Mouse (Mus musculus): Measurements from ENCODE around the gene Ring1. TPM values are rescaled to one million over a fixed set of nuclear protein-coding genes. Genes with fewer than 3 reads are reported as not detected.

The Ring1 gene
- polyA plus RNA-seq, 1 experiment from 2014 or later, result 12.4 TPM

GRCm38 (mm10) chr17:33980181-33981035 is 44.1 kb downstream of the Ring1 start:
- H3K9me3 ChIP-seq (replicated peaks), result no peaks in the 10 kb centered on the region
- no peaks in the 10 kb centered on the region for H3K36me3 ChIP-seq (ENCODE audit: poor library complexity, severe bottlenecking)
- H3K4me2 ChIP-seq, result peak overlapping the region; percentile 65
- H3K4me1 ChIP-seq, result peaks cover 24% of the 10 kb centered on the region
- 78% methylated on average over 19 of the region's 19 CpGs for WGBS
- no peak for ATAC-seq
- peaks cover 54% of the 10 kb centered on the region for H3K27me3 ChIP-seq
- no peak overlapping the region for H3K9ac ChIP-seq
- no peak overlapping the region for H3K27ac ChIP-seq
- H3K4me3 ChIP-seq, result peak overlapping the region; percentile 55

GRCm38 (mm10) chr17:33979512-33980050 is 44.9 kb downstream of the Ring1 start:
- WGBS, result 76% methylated on average over 6 of the region's 6 CpGs

DNA sequence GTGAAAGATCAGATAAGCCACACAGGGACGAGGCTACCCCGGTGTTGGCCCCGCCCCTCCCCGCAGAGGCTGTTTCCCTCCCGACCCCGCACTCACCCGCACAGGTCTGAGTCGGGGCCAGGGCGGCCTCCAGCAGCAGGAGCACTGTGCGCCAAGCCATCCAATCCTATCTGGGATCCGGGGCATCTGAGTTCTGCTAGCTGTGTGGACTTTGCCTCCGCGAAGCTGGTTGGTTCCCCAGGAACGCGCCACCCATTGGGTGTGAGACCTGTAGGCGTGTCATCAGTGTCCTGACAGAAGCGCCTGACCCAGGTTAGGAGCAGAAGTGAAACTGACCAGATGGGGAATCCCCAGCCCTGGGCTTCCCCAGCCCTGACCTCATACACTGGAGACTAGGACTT is 45.8 kb downstream of the Ring1 start:
- H3K9me3 ChIP-seq (replicated peaks), result no peaks in the 10 kb centered on the region
- H3K27ac ChIP-seq, result no peak overlapping the region
- peaks cover 58% of the 10 kb centered on the region for H3K27me3 ChIP-seq
- peaks cover 24% of the 10 kb centered on the region for H3K4me1 ChIP-seq
- 0% methylated on average over 17 of the region's 17 CpGs for WGBS
- peak overlapping the region; percentile 31 for H3K4me3 ChIP-seq
- peak overlapping the region; percentile 58 for H3K4me2 ChIP-seq
- no peaks in the 10 kb centered on the region for H3K36me3 ChIP-seq (ENCODE audit: poor library complexity, severe bottlenecking)
- ATAC-seq, result no peak
- peak overlapping the region; percentile 45; the same call in 1 of the 2 replicates for H3K9ac ChIP-seq

More at GRCm38 (mm10) chr17:33979512-33980050, 44.9 kb downstream of the Ring1 start:
- H3K4me2 ChIP-seq, result no peak overlapping the region
- H3K4me1 ChIP-seq, result peaks cover 24% of the 10 kb centered on the region
- H3K27ac ChIP-seq, result no peak overlapping the region
- no peak for ATAC-seq
- H3K9me3 ChIP-seq (replicated peaks), result no peaks in the 10 kb centered on the region
- no peaks in the 10 kb centered on the region for H3K36me3 ChIP-seq (ENCODE audit: poor library complexity, severe bottlenecking)
- no peak overlapping the region for H3K9ac ChIP-seq
- peaks cover 55% of the 10 kb centered on the region for H3K27me3 ChIP-seq
- no peak overlapping the region for H3K4me3 ChIP-seq

DNA sequence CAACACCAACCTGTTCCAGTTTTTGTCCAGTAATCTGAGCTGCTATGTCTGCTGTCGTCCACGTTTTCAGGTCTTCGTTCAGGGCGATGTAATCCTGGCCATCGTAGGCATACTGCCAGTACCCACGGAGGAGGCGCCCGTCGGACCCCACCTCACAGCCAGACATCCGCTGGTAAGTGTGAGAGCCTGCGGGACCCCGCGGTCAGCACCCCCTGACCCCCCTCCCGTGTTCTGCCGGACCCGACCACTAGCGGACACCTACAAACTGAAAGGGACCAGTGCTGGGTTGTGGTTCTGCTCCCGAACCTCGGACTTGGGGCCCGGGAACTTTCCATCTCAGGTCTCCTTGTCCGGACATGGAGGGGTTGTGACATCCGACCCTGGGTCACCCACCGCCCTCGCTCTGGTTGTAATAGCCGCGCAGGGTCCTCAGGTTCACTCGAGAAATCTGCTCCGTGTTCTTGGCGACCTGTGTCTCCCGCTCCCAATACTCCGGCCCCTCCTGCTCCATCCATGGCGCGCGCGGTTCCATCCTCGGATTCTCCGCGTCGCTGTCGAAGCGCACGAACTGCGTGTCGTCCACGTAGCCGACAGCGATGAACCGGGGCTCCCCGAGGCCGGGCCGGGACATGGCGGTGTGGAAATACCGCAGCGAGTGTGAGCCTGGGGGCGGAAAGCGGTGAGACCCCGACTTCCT is 46.5 kb downstream of the Ring1 start:
- Histone ChIP-seq H3K9ac (peak overlapping the region; percentile 45), H3K27me3 (peaks cover 61% of the 10 kb centered on the region), H3K4me2 (peak overlapping the region; percentile 58), H3K9me3 (replicated peaks) (no peaks in the 10 kb centered on the region), H3K36me3 (ENCODE audit: poor library complexity, severe bottlenecking) (no peaks in the 10 kb centered on the region), H3K27ac (no peak overlapping the region), H3K4me3 (peak overlapping the region; percentile 31), H3K4me1 (peaks cover 24% of the 10 kb centered on the region)
- ATAC-seq, result no peak
- WGBS, result 2% methylated on average over 57 of the region's 57 CpGs

DNA sequence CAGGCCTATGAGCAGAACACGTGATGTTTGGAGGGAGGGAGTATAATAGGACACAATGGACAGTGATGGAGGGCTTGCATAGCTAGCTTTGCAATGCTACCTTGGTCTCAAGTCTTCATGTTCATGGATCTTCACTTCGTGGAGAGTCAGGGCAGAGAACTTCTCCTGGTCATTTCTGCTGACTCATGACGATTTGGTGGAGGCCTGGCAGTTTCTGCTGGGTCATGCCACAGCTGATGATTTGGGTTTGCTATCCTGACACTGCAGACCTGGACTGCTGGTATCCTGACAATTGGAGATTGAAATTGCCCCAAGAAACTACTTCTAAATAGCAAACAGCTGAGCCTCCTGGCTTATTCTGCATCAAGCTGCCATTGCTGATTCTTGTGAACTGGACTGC is 50.9 kb downstream of the Ring1 start:
- no peak overlapping the region for H3K9ac ChIP-seq
- no peak overlapping the region for H3K4me3 ChIP-seq
- WGBS, result 68% methylated on average over 3 of the region's 3 CpGs
- H3K36me3 ChIP-seq (ENCODE audit: poor library complexity, severe bottlenecking), result no peaks in the 10 kb centered on the region
- ATAC-seq, result no peak
- H3K27me3 ChIP-seq, result peaks cover 48% of the 10 kb centered on the region
- no peaks in the 10 kb centered on the region; the same call in 1 of the 2 replicates for H3K9me3 ChIP-seq (replicated peaks)
- no peak overlapping the region for H3K27ac ChIP-seq
- peaks cover 8% of the 10 kb centered on the region for H3K4me1 ChIP-seq
- H3K4me2 ChIP-seq, result no peak overlapping the region

- H3K9ac ChIP-seq, result peak overlapping the region; percentile 21; the same call in 1 of the 2 replicates
- no peak for ATAC-seq
- H3K36me3 ChIP-seq (ENCODE audit: poor library complexity, severe bottlenecking), result no peaks in the 10 kb centered on the region
- no peaks in the 10 kb centered on the region for H3K4me1 ChIP-seq
- WGBS, result 24% methylated on average over 1 of the region's 1 CpGs
- no peak overlapping the region for H3K4me2 ChIP-seq
- no peak overlapping the region for H3K27ac ChIP-seq
- no peaks in the 10 kb centered on the region; the same call in 1 of the 2 replicates for H3K9me3 ChIP-seq (replicated peaks)
- no peak overlapping the region for H3K4me3 ChIP-seq
- peaks cover 40% of the 10 kb centered on the region for H3K27me3 ChIP-seq
These were observed 51.8 kb downstream of the Ring1 start for GRCm38 (mm10) chr17:33972691-33973090.

MicroRNA genes within 50 kb of the gene (microRNA counts, 519-probe panel; counts per million panel counts)
- 3,388 counts per million, percentile 71 among the panel's probes with 10 or more counts for microRNA mmu-miR-219

Small RNAs within 50 kb of the gene (microRNA-seq; reads per million reads assigned to microRNA genes)
- 0.80 reads per million for gene Mir219a-1
- not detected for gene Mir219c

Other genes with a start within 250 kb of the Ring1 start
- gene Angptl4, start 242.8 kb downstream of the Ring1 start, polyA plus RNA-seq (2015; fragmentation: Nextera tagmentation; extraction: Ambion mirVana), result 8.6 and 10.0 TPM in 2 replicates
- 27.3 and 29.0 TPM in 2 replicates for gene Kank3, start 214.2 kb downstream of the Ring1 start, polyA plus RNA-seq (2015; fragmentation: Nextera tagmentation; extraction: Ambion mirVana)
- gene Rps28, start 200.1 kb downstream of the Ring1 start, polyA plus RNA-seq (2015; fragmentation: Nextera tagmentation; extraction: Ambion mirVana), result 779 and 868 TPM in 2 replicates
- 473 and 507 TPM in 2 replicates for gene Ndufa7, start 200.1 kb downstream of the Ring1 start, polyA plus RNA-seq (2015; fragmentation: Nextera tagmentation; extraction: Ambion mirVana)
- 60.1 and 66.1 TPM in 2 replicates for gene Cd320, start 181.6 kb downstream of the Ring1 start, polyA plus RNA-seq (2015; fragmentation: Nextera tagmentation; extraction: Ambion mirVana)
- gene Gm7029, start 150.8 kb downstream of the Ring1 start, polyA plus RNA-seq (2015; fragmentation: Nextera tagmentation; extraction: Ambion mirVana), result not detected in 2 replicates
- 6.8 and 7.4 TPM in 2 replicates for gene Kifc1, start 134.0 kb downstream of the Ring1 start, polyA plus RNA-seq (2015; fragmentation: Nextera tagmentation; extraction: Ambion mirVana)
- gene Platr17, start 119.5 kb downstream of the Ring1 start, polyA plus RNA-seq (2015; fragmentation: Nextera tagmentation; extraction: Ambion mirVana), result 0.28 and 0.49 TPM in 2 replicates
- gene Daxx, start 115.3 kb downstream of the Ring1 start, polyA plus RNA-seq (2015; fragmentation: Nextera tagmentation; extraction: Ambion mirVana), result 60.7 and 68.0 TPM in 2 replicates
- gene Tapbp, start 108.8 kb downstream of the Ring1 start, polyA plus RNA-seq (2015; fragmentation: Nextera tagmentation; extraction: Ambion mirVana), result 12.3 and 15.0 TPM in 2 replicates
- gene Zbtb22, start 108.8 kb downstream of the Ring1 start, polyA plus RNA-seq (2015; fragmentation: Nextera tagmentation; extraction: Ambion mirVana), result 18.1 and 20.6 TPM in 2 replicates
- 39.3 and 46.6 TPM in 2 replicates for gene Rgl2, start 95.1 kb downstream of the Ring1 start, polyA plus RNA-seq (2015; fragmentation: Nextera tagmentation; extraction: Ambion mirVana)
- 204 and 214 TPM in 2 replicates for gene Pfdn6, start 84.3 kb downstream of the Ring1 start, polyA plus RNA-seq (2015; fragmentation: Nextera tagmentation; extraction: Ambion mirVana)
- gene Wdr46, start 84.0 kb downstream of the Ring1 start, polyA plus RNA-seq (2015; fragmentation: Nextera tagmentation; extraction: Ambion mirVana), result 28.4 and 29.4 TPM in 2 replicates
- gene B3galt4, start 73.2 kb downstream of the Ring1 start, polyA plus RNA-seq (2015; fragmentation: Nextera tagmentation; extraction: Ambion mirVana), result 7.3 and 9.4 TPM in 2 replicates
- gene Vps52, start 68.9 kb downstream of the Ring1 start, polyA plus RNA-seq (2015; fragmentation: Nextera tagmentation; extraction: Ambion mirVana), result 58.6 and 61.4 TPM in 2 replicates
- 1,165 and 1,184 TPM in 2 replicates for gene Rps18, start 68.7 kb downstream of the Ring1 start, polyA plus RNA-seq (2015; fragmentation: Nextera tagmentation; extraction: Ambion mirVana)
- gene H2-K1, start 24.3 kb downstream of the Ring1 start, polyA plus RNA-seq (2015; fragmentation: Nextera tagmentation; extraction: Ambion mirVana), result 12.9 and 24.0 TPM in 2 replicates
- 76.0 and 88.0 TPM in 2 replicates for gene H2-Ke6, start 3.4 kb upstream of the Ring1 start, polyA plus RNA-seq (2015; fragmentation: Nextera tagmentation; extraction: Ambion mirVana)
- 139 and 159 TPM in 2 replicates for gene Slc39a7, start 7.0 kb upstream of the Ring1 start, polyA plus RNA-seq (2015; fragmentation: Nextera tagmentation; extraction: Ambion mirVana)
- 52.6 and 57.1 TPM in 2 replicates for gene Rxrb, start 7.1 kb upstream of the Ring1 start, polyA plus RNA-seq (2015; fragmentation: Nextera tagmentation; extraction: Ambion mirVana)
- gene Col11a2, start 14.8 kb upstream of the Ring1 start, polyA plus RNA-seq (2015; fragmentation: Nextera tagmentation; extraction: Ambion mirVana), result 0.80 and 1.3 TPM in 2 replicates
- not detected in 2 replicates for gene H2-Oa, start 67.7 kb upstream of the Ring1 start, polyA plus RNA-seq (2015; fragmentation: Nextera tagmentation; extraction: Ambion mirVana)
- gene H2-DMa, start 94.9 kb upstream of the Ring1 start, polyA plus RNA-seq (2015; fragmentation: Nextera tagmentation; extraction: Ambion mirVana), result 8.7 and 10.0 TPM in 2 replicates
- 124 and 125 TPM in 2 replicates for gene Brd2, start 98.0 kb upstream of the Ring1 start, polyA plus RNA-seq (2015; fragmentation: Nextera tagmentation; extraction: Ambion mirVana)
- 0.20 TPM in 1 of 2 replicates, not detected in the other for gene H2-DMb2, start 118.6 kb upstream of the Ring1 start, polyA plus RNA-seq (2015; fragmentation: Nextera tagmentation; extraction: Ambion mirVana)
- 0.20 TPM in 1 of 2 replicates, not detected in the other for gene H2-DMb1, start 128.4 kb upstream of the Ring1 start, polyA plus RNA-seq (2015; fragmentation: Nextera tagmentation; extraction: Ambion mirVana)
- gene Tap1, start 162.9 kb upstream of the Ring1 start, polyA plus RNA-seq (2015; fragmentation: Nextera tagmentation; extraction: Ambion mirVana), result 0.84 and 0.94 TPM in 2 replicates
- 0.43 and 0.73 TPM in 2 replicates for gene Psmb9, start 163.1 kb upstream of the Ring1 start, polyA plus RNA-seq (2015; fragmentation: Nextera tagmentation; extraction: Ambion mirVana)
- gene Psmb8, start 173.0 kb upstream of the Ring1 start, polyA plus RNA-seq (2015; fragmentation: Nextera tagmentation; extraction: Ambion mirVana), result 0.65 and 1.6 TPM in 2 replicates
- 0.76 and 0.87 TPM in 2 replicates for gene Tap2, start 178.8 kb upstream of the Ring1 start, polyA plus RNA-seq (2015; fragmentation: Nextera tagmentation; extraction: Ambion mirVana)
- not detected in 2 replicates for gene H2-Ob, start 214.2 kb upstream of the Ring1 start, polyA plus RNA-seq (2015; fragmentation: Nextera tagmentation; extraction: Ambion mirVana)
- gene H2-Ab1, start 233.0 kb upstream of the Ring1 start, polyA plus RNA-seq (2015; fragmentation: Nextera tagmentation; extraction: Ambion mirVana), result 1.4 and 1.5 TPM in 2 replicates